Mouse (Mus musculus) heart, postnatal 0 days (tissue): ENCODE results near the gene Ptp4a2.
"Not testable (repeated sequence)": the region's sequence is repeated elsewhere in the genome, so short reads cannot be mapped to it uniquely, and the experiment has no call there.

Source experiments
- CTCF ChIP-seq: IDR thresholded peaks from 2 replicates; pipeline ENCODE4 v1.5.1; 2016; ENCODE audit warnings: antibody characterized with exemption, control low read depth, low read depth
- EP300 ChIP-seq: IDR thresholded peaks from 2 replicates; pipeline ENCODE4 v1.6.1; 2016; ENCODE audit warnings: antibody characterized with exemption, low read depth

GRCm38 (mm10) chr4:129866171-129866570 is 55.2 kb downstream of the Ptp4a2 start:
- TF ChIP-seq CTCF, EP300: not testable (repeated sequence)
